Mouse (Mus musculus) forebrain, postnatal 0 days (tissue): Measurements from ENCODE around the gene Dock2. TPM values are rescaled to one million over a fixed set of nuclear protein-coding genes. Genes with fewer than 3 reads are reported as not detected.

Experiments used
- ATAC-seq: fragments of 200-750 bp; cut with Nextera tagmentation; 2 replicates; pipeline ENCODE4 v1.8.0; 2017; ENCODE audit warnings: mild to moderate bottlenecking, moderate library complexity
- DNase-seq: peaks from one replicate; pipeline ENCODE4 v3.0.0-alpha.2; 2015
- H3K27ac ChIP-seq: fragments of 300-500 bp; sonication (generic); 2 replicates; pipeline ENCODE4 v1.5.1; 2014; ENCODE audit warnings: low read depth, mild to moderate bottlenecking, antibody characterized with exemption, low read length, moderate library complexity, mixed read lengths
- H3K27me3 ChIP-seq: fragments of 300-500 bp; sonication (generic); 2 replicates; pipeline ENCODE4 v1.6.1; 2014; ENCODE audit warnings: mild to moderate bottlenecking, low read length, mixed read lengths; ENCODE audit not compliant: insufficient read depth
- H3K36me3 ChIP-seq: fragments of 300-500 bp; sonication (generic); 2 replicates; pipeline ENCODE4 v1.6.1; 2014; ENCODE audit warnings: mild to moderate bottlenecking, moderate library complexity; ENCODE audit not compliant: insufficient read depth
- H3K4me1 ChIP-seq: fragments of 300-500 bp; sonication (generic); 2 replicates; pipeline ENCODE4 v1.6.1; 2014; ENCODE audit warnings: antibody characterized with exemption; ENCODE audit not compliant: insufficient read depth
- H3K4me2 ChIP-seq: fragments of 300-500 bp; sonication (generic); 2 replicates; pipeline ENCODE4 v1.6.1; 2014; ENCODE audit warnings: low read depth, mild to moderate bottlenecking, moderate library complexity
- H3K4me3 ChIP-seq: fragments of 300-500 bp; sonication (generic); 2 replicates; pipeline ENCODE4 v1.5.1; 2014; ENCODE audit warnings: low read depth, low read length, mixed read lengths
- H3K9ac ChIP-seq: fragments of 300-500 bp; sonication (generic); 2 replicates; pipeline ENCODE4 v1.6.1; 2014; ENCODE audit warnings: mild to moderate bottlenecking
- H3K9me3 ChIP-seq: fragments of 300-500 bp; sonication (generic); 2 replicates; pipeline ENCODE4 v1.6.1; 2016; ENCODE audit warnings: low read length
- CTCF ChIP-seq: sonication (generic); IDR thresholded peaks from 2 replicates; pipeline ENCODE4 v1.5.1; 2016; ENCODE audit warnings: antibody characterized with exemption, control low read depth, low read depth
- WGBS: fragments of 180-500 bp; shearing (Covaris S2); extraction: QIAGEN DNeasy Blood & Tissue Kit; methylation state at CpG from one replicate; pipeline ENCODE4 v1.1.7; 2014; 5-methylcytosine and 5-hydroxymethylcytosine counted together
- polyA plus RNA-seq: library from polyadenylated mRNA; unstranded; fragments of >200 nt; fragmentation: Nextera tagmentation; extraction: Ambion mirVana; gene quantifications from 2 replicates; pipeline ENCODE4 v1.2.1, GENCODE M21; 2015
- total RNA-seq: library from RNA; depleted of rRNA; stranded (reverse); fragments of >200 nt; gene quantifications from 2 replicates; pipeline ENCODE4 v1.2.3, GENCODE M21; 2014

Dock2 gene
- total and polyA plus RNA-seq, 2 experiments from 2014 or later: 0.63 to 2.3 TPM

GRCm38 (mm10) chr11:34769396-34769795, 14.3 kb downstream of the Dock2 start:
- ATAC-seq (no peak), DNase-seq (no peak)
- no peak for TF ChIP-seq CTCF
- Histone ChIP-seq H3K9me3 (0 out of 2 replicates have a peak, but pooled peaks cover 3% of the 10 kb centered on the region), H3K36me3 (no peaks in the 10 kb centered on the region), H3K27me3 (no peaks in the 10 kb centered on the region), H3K4me2 (no peak overlapping the region), H3K4me1 (no peaks in the 10 kb centered on the region), H3K9ac (no peak overlapping the region), H3K27ac (no peak overlapping the region), H3K4me3 (no peak overlapping the region)
- WGBS: 90% methylated on average over 2 of the region's 2 CpGs

- Histone ChIP-seq H3K36me3 (no peaks in the 10 kb centered on the region), H3K9me3 (0 out of 2 replicates have a peak, but pooled peaks cover 3% of the 10 kb centered on the region), H3K4me1 (no peaks in the 10 kb centered on the region), H3K4me3 (no peak overlapping the region), H3K4me2 (no peak overlapping the region), H3K27me3 (no peaks in the 10 kb centered on the region), H3K27ac (no peak overlapping the region), H3K9ac (no peak overlapping the region)
- no peak for TF ChIP-seq CTCF
- DNase-seq (no peak), ATAC-seq (no peak)
- WGBS: 87% methylated on average over 5 of the region's 5 CpGs
Measured at GRCm38 (mm10) chr11:34763739-34764361, 19.8 kb downstream of the Dock2 start.

- Histone ChIP-seq H3K4me1 (no peaks in the 10 kb centered on the region), H3K4me3 (no peak overlapping the region), H3K9ac (no peak overlapping the region), H3K36me3 (no peaks in the 10 kb centered on the region), H3K9me3 (0 out of 2 replicates have a peak, but pooled peaks cover 3% of the 10 kb centered on the region), H3K27ac (no peak overlapping the region), H3K27me3 (no peaks in the 10 kb centered on the region), H3K4me2 (no peak overlapping the region)
- DNase-seq (no peak), ATAC-seq (no peak)
- TF ChIP-seq CTCF: no peak
- 80% methylated on average over 5 of the region's 5 CpGs for WGBS
Measured at GRCm38 (mm10) chr11:34762570-34763127, 21.0 kb downstream of the Dock2 start.

GRCm38 (mm10) chr11:34762125-34762524, 21.6 kb downstream of the Dock2 start:
- TF ChIP-seq CTCF: no peak
- ATAC-seq: no peak
- no peaks in the 10 kb centered on the region for H3K4me1 ChIP-seq

GRCm38 (mm10) chr11:34759582-34759981, 24.1 kb downstream of the Dock2 start:
- 78% methylated on average over 4 of the region's 4 CpGs for WGBS
- no peak for DNase-seq
- H3K27me3 ChIP-seq: no peaks in the 10 kb centered on the region
- H3K27ac ChIP-seq: no peak overlapping the region
- no peaks in the 10 kb centered on the region for H3K36me3 ChIP-seq
- H3K4me3 ChIP-seq: no peak overlapping the region
- H3K9me3 ChIP-seq: no peaks in the 10 kb centered on the region
- H3K4me1 ChIP-seq: no peaks in the 10 kb centered on the region
- H3K4me2 ChIP-seq: no peak overlapping the region
- no peak for TF ChIP-seq CTCF
- ATAC-seq: no peak
- H3K9ac ChIP-seq: no peak overlapping the region

More at GRCm38 (mm10) chr11:34762125-34762524, 21.6 kb downstream of the Dock2 start:
- WGBS: 85% methylated on average over 6 of the region's 6 CpGs
- no peak for DNase-seq
- Histone ChIP-seq H3K4me3 (no peak overlapping the region), H3K36me3 (no peaks in the 10 kb centered on the region), H3K9me3 (0 out of 2 replicates have a peak, but pooled peaks cover 3% of the 10 kb centered on the region), H3K4me2 (no peak overlapping the region), H3K9ac (no peak overlapping the region), H3K27ac (no peak overlapping the region), H3K27me3 (no peaks in the 10 kb centered on the region)

GRCm38 (mm10) chr11:34741081-34741480, 42.6 kb downstream of the Dock2 start:
- Histone ChIP-seq H3K9me3 (no peaks in the 10 kb centered on the region), H3K27me3 (no peaks in the 10 kb centered on the region), H3K27ac (no peak overlapping the region), H3K4me3 (no peak overlapping the region), H3K4me1 (no peaks in the 10 kb centered on the region), H3K36me3 (no peaks in the 10 kb centered on the region), H3K9ac (no peak overlapping the region), H3K4me2 (no peak overlapping the region)
- no peak for TF ChIP-seq CTCF
- ATAC-seq (no peak), DNase-seq (no peak)
- 67% methylated on average over 1 of the region's 1 CpGs for WGBS

- Histone ChIP-seq H3K27ac (no peak overlapping the region), H3K36me3 (no peaks in the 10 kb centered on the region), H3K4me1 (no peaks in the 10 kb centered on the region), H3K4me3 (no peak overlapping the region), H3K9me3 (no peaks in the 10 kb centered on the region), H3K27me3 (no peaks in the 10 kb centered on the region), H3K9ac (no peak overlapping the region), H3K4me2 (no peak overlapping the region)
- ATAC-seq (no peak), DNase-seq (no peak)
- 93% methylated on average over 3 of the region's 3 CpGs for WGBS
- no peak for TF ChIP-seq CTCF
Measured at GRCm38 (mm10) chr11:34739816-34740215, 43.9 kb downstream of the Dock2 start.
